Mouse (Mus musculus): ENCODE measurements around the gene Ubr2.

The Ubr2 gene

DNA sequence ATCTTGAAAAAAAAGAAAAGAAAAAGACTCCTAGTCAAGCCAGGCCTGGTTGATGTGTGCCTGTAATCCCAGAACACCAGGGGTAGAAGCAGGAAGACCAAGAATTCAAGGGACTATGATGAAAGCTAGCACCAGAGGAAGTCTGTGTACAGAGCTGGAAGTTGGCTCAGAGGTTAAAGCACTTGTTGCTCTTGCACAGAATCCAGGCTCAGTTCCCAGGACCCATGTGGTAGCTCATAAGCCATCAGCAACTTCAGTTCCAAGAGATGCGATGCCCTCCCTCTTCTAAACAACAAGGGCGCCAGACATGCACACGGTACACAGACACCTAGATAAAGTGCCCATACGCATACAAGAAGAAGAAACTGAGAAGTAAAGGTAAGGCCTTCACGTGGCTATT lies 8.0 kb downstream of the Ubr2 start:
- no peak for DNase-seq

DNA sequence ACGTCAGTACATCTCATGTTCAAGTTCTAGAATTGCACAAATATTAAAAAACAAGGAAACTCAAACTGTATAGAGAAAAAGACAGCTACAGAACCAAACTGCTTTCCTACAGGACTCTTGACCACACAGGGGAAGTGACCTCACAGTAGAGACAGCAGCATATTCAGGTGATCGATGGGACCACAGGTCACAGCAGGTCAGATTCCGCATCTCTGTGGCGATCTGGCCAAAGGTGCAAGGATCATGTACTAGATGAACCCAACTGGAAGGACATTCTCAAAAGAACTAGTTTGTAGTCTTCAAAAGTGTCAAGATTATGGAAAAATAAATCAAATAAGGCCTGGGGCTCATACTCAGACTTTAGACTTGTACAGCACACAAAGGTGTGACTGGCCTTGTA lies 11.5 kb downstream of the Ubr2 start:
- no peak for DNase-seq

DNA sequence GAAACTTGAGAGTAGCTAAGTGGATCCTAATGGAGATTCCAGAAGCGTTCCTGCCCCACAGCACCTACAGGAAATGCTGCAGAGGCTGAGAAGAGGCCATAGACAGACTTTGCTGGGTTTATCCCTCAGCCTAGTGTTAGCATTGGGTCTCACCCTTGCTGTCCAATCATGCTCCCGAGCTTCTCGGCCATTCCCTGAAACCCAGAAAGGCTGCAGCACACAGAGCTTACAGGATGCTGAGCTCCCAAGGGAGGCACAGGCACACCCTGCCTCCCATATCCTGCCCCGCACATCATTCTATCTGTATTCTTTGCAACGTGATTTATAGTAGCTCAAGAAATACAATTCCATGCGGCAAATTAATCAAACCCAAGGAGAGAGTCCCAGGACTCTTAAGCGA lies 13.9 kb downstream of the Ubr2 start:
- no peak for DNase-seq

DNA sequence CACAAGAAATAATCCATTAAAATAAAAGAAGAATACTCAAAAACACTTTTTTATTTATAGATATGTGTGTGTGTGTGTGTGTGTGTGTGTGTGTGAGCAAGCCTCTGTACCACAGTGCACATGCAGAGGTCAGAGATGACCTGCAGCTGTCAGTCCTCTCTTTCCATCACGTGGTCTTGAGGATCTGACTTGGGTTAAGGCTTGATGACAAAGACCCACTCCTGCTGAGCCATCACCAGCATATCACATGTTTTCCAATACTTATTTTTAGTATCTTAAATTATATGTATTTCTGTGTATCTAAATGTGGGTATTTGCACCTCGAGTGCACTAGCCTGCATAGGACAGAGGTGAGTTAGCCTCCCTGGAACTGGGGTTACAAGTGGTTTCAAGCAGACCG lies 14.7 kb downstream of the Ubr2 start:
- DNase-seq, result no peak

DNA sequence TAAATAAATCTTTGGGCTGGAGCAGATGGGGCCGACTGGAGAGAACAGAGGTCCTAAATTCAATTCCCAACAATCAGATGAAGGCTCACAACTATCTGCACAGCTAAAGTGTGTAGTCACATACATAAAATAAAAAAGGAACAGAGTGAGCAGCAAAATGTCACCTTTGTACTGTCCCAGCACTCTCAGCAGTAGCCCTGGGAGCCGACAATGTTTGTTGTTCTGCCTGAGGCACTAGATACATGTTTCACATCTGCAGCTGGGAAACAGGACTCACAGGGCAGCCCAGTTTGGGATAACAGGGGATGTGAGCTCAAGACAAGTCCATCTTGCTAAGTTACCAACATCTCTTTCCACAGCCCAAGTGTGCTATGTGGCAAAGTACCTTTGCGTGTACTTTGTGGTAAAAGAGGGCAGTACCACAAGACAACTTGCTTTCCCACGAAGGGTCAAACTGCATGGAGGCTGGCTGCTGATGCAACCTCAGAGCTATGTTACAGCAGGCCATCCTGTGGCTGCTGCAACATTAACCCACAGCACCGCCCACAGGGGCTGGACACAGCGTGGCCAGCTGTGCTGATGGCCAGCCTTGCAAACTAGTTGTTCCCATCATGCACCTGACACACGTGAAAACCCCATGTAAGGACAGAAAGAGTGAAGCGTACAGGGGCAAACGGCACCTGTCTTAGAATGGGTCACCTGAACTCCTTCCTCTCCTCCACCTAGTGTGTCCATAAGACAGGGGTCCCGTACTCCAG lies 15.5 kb downstream of the Ubr2 start:
- peak; percentile 31 to 73 for DNase-seq

DNA sequence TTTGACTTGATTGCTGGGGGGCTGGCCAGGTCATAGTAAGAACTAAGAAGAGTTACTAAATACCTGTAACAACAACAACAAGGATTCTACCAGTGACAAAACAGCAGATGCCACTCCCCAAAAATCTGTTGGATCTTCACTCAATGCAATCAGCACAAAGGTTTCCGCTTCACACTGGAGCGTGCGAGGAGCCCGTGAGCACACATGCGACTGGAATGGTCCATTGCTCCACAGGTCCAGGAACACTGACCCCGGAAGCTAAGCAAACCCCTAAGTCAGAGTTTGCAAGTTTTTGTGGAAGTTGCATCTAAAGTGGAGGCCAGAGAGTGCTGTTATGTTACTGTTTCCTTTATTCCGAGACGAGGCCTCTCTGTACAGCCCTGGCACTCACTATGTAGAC lies 16.7 kb downstream of the Ubr2 start:
- DNase-seq, result no peak

DNA sequence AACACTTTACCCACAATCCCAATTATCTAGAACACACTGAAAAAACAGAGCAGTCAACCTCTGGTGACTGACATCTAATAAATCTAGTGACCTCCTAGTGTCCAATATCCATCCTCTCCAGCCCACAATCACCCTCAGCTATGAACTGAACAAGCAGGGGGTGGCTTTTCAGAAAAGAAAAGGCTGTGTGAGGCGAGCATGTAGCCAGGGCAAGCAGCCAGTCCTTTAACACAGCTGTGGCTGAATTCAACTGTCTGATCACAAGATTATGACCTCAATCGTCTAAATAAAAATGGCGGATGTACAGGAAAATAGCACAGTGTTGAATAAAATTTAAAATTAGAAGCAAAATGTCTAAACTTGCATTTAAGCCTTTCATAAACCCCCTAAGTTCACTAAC lies 22.7 kb downstream of the Ubr2 start:
- no peak for DNase-seq

DNA sequence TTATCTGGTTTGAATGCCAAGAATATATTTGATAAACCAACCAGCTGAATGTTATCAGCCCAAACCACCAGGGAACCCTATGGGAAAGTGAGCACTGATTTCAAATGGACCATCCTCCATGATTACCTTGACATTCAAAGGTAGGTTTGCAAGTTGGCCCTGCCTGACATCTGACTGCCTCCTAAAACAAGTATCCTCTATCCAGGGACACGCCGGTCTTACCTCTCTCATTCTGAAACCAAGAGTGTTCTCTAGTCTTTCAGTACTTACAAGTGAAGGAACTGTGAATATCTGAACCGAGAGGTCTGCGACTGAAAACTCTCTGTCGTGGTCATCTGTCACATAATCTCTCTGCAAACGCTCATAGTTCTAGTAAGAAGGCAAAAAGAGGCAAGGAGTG lies 30.3 kb downstream of the Ubr2 start:
- DNase-seq, result no peak

DNA sequence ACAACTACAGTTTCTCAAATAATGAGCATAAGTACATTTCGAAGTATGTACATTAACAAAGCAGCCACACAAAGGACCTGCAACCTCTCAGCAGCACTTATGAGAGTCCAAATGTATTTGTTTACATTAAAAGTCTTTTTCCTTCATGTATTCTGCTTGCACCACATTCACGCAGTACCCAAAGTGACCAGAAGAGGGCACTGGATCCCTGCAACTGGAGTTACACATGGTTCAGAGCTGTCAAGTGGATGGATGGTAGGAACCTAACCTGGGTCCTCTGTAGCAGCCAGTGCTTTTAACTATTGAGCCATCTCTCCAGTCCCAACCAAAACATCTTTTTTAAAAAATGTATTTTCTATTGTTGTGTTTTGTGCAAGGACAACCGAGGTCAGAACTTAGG lies 35.2 kb downstream of the Ubr2 start:
- DNase-seq, result peak; percentile 55 to 80

DNA sequence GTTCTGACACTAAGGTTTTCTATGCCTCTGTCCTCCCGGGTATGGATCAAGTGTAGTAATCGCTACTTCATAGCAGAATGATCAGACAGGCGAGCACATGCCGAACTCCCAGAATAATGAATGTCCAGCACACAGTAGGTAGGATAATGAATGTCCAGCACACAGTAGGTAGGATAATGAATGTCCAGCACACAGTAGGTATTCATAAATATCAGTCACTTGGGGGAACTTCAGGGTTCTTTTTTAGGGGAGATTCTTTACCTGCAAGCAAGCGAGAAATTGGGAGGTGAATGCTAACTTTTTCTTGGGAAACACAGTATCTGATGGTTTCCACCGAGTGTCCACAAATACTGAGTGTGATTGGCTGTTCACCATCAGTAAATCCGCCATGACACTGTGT lies 37.8 kb downstream of the Ubr2 start:
- DNase-seq, result no peak

DNA sequence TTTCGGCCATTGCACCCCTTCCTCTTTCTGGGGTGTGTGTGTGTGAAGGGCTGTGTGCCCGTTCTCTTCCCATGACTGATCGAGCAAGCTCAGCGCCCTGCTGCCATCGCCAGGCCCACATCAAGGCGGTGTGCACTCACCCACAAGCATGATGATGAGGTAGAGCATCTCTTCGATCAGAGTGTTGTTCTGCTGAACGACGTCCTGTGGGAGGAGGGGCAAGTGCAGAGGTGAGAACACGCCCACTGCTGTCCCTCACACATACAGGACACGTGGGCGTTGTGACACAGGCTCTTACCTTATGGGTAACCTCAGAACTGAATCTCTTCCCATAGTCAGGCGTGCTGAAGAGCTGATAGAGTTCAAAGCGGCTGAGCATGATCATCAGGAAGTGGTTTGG lies 43.5 kb downstream of the Ubr2 start:
- DNase-seq, result no peak

DNA sequence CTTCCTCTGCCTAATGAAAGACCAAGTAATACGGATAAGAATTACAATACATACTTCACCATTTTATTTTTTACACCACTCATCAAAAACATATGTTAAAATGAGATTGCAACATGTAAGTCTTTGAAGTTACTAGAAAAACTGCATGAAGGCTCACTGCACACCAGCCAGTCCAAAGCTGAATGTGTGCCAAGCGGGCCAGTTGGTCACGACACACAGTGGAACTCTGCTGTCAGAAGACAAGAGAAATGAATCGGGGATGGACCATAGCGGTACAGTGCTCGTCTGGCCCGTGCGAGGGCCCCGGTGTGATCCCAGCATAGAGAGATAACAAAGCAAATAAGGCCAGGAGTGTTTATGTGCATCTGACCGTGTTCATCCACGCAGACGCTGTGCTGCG lies 47.2 kb downstream of the Ubr2 start:
- no peak for DNase-seq

DNA sequence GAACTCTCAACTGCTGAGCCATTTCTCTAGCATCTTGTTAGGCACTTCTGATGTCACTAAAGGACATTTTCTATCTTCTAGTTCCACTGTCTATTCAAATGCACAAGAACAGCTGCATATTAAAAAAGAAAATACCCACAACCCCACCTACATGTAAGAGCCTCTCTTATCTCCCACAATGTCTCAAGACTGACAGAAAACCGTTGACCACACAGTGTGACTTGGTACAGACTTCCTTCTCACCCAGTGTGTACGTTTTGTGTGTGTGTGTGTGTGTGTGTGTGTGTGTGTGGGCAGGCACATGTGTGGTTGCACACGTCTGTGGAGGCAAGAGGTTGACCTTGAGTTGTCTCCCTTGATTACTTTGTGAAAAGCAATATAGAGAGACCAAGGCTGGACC lies 48.2 kb downstream of the Ubr2 start:
- no peak for DNase-seq

DNA sequence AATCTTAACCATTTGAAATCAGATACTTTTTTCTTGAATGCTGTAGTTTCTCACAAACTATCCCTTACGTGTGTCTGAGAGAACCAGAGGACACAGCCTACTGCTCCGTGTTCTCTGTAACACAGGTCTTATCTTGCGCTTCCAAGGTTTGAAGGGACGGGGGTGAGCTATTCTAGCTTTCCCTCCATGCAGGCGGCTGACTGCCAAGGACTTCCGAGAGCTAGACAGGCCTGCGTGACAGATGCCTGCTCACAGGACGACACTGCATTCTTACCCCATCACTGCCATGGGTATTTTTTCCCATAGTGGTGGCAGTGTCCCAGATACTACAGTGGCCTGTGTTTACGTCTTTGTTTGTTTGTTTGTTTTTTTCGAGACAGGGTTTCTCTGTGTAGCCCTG lies 50.1 kb downstream of the Ubr2 start:
- no peak for DNase-seq

DNA sequence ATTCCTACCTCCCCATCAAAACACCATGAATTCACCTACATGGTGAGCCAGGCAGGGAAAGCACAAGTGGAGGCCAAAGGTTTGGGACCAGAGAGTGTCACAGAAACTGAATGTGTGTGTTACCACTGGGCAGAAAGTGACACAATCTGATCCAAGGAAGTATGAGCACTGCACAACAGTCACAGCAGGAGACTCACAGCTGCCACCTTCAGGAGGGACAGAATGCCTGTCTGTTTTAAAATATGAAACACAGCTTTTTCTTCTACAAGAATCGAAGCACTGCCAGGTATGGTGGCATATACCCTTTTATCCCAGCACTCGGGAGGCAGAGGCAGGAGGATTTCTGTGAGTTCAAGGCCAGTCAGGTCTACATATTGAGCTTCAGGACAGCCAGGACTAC lies 52.3 kb downstream of the Ubr2 start:
- DNase-seq, result no peak

DNA sequence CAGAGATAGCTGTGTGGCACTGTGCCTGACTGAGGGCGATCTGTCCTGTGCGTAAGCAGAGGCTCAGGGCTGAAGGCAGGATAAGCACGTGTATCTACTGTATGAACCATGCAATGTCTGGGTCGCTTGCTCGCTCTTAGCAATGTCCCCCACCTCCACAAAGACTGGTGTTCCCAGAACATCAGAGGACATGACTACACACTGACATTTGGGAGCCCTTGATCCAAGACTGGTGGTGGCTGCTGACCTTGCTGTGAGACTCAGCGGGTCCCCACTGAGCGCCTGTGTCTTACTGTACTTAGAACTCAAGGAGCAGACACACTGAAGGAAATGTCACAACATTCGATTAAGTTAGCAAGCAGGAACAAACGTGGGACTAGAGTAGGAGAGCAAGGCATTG lies 64.1 kb downstream of the Ubr2 start:
- DNase-seq, result no peak

DNA sequence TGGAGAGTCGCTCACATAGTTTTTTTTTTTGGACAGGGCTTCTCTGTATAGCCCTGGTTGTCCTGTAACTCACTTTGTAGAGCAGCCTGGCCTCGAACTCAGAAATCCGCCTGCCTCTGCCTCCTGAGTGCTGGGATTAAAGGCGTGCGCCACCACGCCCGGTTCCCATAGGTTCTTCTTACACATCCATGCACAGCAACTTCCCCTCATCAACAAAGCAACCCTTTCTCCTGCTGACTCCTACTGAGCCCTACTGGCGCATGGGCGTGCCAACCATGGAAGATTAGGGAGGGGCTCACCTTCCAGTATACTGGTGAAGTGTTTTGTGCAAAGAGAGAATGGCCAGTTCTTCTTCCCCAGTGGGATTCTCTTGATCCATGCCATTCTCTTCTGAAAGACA lies 67.9 kb downstream of the Ubr2 start:
- no peak for DNase-seq

DNA sequence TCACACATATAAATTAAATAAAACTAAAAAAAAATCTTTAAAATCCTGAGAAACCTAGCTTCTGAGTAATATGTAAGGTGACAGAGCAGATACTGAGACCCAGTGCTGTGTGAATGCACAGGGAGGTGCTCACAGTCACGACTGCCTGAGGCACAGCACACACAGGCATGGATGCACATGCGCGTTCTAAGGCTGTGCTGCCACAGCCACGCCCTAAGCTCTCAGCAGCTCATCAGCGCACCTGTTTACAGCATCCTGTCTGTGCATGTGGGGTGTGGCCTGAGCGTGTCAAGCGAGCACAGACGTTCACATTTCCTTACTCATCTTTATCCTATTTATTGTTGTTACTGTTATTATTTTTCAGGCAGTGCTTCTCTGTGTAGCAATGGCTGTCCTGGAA lies 69.9 kb downstream of the Ubr2 start:
- DNase-seq, result no peak

DNA sequence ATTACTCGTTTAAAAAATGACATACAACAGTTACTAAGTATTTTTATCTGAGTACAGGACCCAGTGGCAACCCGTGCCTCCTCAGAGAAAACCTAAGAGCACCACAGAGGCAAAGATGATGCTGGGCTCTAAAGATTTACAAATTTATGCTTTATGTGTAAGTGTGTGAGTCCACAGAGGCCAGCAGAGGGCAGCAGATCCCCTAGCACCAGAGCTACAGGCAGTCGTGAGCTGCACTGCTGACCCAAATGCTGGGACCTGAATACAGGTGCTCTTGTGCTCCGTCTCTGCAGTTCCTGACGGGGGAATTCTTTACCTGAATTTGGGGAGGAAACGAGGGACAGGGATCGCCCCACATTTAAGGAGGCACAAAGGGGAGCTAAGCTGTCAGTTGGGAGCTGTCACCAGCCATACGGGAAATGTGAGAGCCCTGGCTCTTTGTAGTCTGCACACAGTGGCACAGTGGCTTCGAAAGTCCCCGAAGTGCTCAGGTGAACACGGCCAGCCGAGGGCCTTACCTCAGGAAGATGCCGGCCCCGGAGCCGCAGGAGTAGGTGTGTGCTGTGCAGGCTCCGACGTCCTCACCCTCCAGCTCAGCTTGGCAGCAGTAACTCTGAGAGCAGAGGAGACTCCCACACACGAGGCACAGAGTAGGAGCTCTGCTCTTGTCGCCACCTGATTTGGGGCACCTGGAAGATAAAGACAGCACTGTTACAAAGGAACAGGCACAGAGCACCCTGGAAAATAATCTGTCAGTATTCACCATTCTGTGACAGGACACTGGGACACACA lies 76.6 kb downstream of the Ubr2 start:
- DNase-seq, result peak; percentile 64 to 77

DNA sequence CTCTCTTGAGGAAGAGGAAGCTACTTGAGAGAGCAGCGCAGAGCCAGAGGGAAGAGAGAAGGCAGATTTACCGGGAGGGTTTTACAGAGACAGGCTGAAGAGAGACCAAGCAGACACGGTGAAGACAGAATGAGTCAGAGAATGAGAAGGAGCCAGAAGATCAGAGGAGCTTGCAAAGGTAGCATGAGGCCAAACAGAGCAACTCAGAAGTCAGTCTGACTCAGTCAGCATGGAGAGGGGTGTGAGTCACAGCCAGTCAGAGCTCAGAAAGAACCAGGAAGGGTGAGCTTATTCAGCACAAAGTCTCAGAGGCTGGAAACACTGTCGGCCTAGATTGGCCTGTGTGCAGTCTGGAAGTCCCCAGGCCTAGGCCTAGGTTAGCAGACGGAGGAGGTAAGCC lies 77.4 kb downstream of the Ubr2 start:
- DNase-seq, result no peak

DNA sequence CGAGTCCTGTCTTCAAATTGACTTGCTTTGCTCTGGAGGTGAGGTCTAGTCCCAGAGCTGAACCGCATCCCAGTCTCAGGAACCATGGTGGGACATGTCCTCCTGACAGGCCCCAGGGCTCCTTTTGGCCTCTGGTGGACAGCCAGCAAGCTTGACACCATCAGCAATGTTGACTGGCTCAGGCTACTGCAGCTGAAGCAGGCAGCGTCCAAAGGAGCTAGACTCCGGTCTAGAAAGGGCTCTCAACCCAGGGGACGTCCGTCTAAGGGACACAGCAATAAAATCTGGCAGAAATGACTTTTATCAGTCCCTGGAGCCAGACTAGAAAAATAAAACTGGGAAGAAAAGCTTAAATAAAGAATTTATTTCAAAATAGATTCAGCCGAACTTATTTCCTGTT lies 80.5 kb downstream of the Ubr2 start:
- DNase-seq, result no peak

DNA sequence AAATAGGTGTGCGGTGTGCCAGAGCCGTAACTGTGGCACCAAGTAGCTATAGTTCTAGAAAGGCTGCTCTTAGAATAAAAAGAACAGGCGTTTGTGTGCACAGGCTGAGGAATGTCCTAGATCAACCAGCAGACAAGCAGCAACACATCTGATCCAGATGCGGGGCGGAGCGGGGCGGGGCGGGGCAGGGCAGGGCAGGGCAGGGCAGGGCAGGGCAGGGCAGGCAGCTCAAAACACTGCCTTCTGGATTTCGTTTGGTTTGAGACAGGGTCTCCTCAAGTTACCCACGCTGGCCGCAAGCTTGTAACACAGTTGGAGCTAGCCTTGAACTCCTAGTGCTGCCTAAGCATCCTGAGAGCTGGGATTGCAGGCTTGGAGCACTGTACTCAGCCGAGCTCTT lies 81.1 kb downstream of the Ubr2 start:
- no peak for DNase-seq

DNA sequence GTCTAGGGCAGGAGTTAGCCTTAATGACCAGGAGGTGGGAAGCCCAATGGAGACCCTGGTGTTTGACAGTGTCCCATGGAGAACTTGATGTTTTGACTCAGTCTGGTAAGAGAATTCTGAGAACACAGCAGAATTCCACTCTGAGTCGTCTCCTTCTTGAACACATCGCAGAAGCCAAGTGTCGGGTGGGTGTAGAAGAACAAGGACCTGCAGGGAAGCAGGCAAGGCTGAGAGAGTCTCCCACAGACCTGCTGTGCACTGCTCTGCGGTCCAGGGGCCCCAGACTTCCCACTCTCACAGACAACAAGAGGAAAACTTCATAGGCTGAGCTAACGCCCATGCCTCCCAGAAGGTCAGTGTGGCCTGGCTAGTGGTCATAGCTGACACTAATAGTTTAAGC lies 82.6 kb downstream of the Ubr2 start:
- DNase-seq, result no peak

DNA sequence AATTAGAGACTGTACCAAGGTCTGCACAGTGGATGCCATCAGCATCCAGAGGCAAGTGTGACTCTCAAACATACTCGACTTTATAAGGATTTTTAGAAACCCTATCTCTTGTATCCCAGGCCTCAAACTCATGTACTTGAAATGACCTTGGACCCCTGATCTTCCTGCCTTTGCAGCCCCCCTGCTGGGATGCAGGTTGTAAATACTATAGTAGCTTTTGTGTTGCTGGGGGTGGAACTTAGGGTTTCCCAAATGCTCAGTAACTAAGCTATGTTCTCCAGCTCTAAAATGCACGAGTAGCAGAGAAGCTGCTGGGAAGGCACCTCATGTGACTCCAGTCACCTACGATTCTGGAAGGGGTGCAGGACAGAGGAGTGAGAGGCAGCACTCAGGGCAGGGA lies 83.4 kb downstream of the Ubr2 start:
- no peak for DNase-seq

DNA sequence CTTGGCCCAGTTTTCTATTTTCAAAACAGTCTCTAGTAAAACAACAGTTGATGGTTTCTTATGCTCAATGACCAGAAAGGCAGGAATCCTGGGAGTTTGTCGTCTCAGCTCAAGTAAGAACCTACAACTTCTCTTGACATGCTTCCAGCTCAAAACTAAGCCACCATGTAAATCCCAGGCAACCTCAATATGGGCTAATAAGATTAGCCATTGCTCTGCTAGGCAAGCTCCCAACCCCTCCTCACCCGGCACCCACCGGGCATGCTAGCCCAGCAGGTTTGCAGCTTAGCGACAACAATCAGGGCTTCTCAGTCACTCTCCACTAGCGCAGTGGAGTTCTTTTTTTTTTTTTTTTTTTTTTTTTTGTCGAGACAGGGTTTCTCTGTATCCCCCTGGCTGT lies 84.2 kb downstream of the Ubr2 start:
- no peak for DNase-seq
